Mouse (Mus musculus) kidney, postnatal 4 days (tissue): ENCODE data around the gene Timm44.

Source experiments
- DNase-seq, 2 experiments: peaks; one replicate each; pipeline ENCODE4 v3.0.0; 2021; ENCODE audit warnings: mixed read lengths in 2 of 2

Gene Timm44

DNA sequence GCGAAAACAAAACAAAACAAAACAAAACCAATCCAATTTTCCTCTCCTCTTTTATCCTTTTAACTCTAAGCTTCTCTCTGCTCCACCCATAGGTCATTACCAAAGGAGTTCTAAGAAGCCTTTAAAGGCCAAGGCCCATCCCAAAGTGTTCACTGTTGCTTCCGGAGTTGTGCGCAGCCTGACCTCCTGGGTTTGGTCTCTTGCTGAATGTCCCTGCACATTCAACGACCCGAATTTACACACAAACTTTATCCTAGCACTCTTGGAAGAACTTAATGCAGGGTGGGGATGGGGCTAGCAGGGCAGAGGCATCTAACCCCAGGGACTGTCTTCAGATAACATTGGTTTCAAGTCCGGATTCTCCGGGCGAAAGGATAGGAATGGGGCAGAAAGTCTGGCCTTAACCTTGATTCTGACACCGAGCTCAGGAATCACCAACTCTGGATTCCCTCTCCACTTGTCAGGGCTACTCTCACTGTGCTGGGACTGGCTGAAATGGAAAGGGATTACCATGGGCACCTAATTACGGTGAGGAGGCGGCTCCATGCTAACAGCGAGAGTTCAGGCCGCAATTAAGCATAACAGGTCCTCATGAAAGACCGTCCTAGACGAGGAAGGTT lies 37.8 kb downstream of the Timm44 start:
- DNase-seq, result peak; percentile 21 to 57

- DNase-seq, result no peak
Measured at GRCm38 (mm10) chr8:4230612-4231351, 44.9 kb downstream of the Timm44 start.

- DNase-seq, result no peak
Measured at GRCm38 (mm10) chr8:4229784-4230183, 45.9 kb downstream of the Timm44 start.

DNA sequence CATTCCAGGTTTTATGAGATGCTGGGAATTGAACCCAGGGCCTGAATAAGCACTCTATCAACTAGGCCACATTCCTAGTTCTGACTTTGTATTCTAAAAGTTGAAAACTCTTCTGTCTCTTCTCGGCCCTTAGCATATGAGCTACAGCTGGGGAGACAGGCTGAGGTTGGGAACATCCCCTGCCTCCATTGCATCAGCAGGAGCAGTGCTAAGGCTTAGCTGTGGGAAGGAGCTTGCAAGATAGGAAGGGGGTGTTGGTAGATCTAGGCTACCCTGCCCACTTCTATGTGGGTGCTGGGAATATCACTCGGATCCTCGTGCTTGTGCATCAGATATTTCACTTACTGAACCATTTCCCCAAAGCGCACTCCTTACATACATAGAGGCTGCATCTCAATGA lies 47.8 kb downstream of the Timm44 start:
- DNase-seq, result no peak

- peak; percentile 42 to 64 for DNase-seq
Measured at GRCm38 (mm10) chr8:4226739-4227347, 48.9 kb downstream of the Timm44 start, which contains the start of gene Lrrc8e. TSS of gene Lrrc8e (plus strand) at chr8:4226827.

GRCm38 (mm10) chr8:4226323-4226722 lies 49.4 kb downstream of the Timm44 start:
- no peak for DNase-seq

GRCm38 (mm10) chr8:4222059-4222458 lies 53.7 kb downstream of the Timm44 start:
- no peak for DNase-seq

DNA sequence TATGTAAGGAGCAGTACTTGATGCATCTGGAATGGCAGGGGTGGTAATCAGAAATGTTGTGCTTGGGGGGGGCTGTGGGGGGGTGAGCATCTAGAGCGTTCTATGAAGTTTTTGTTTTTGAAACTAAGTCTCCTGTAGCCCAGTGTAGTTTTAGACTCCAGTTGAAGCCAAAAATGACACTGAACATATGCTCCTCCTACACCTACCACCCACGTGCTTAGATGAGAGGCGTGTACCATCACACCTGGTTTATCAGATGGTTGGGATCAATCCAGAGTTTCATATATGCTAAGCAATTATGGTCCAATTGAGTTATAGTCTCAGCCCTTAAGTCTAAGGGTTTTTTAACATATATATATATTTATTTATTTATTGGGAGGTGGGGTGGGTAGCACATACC lies 56.1 kb downstream of the Timm44 start:
- DNase-seq, result no peak

DNA sequence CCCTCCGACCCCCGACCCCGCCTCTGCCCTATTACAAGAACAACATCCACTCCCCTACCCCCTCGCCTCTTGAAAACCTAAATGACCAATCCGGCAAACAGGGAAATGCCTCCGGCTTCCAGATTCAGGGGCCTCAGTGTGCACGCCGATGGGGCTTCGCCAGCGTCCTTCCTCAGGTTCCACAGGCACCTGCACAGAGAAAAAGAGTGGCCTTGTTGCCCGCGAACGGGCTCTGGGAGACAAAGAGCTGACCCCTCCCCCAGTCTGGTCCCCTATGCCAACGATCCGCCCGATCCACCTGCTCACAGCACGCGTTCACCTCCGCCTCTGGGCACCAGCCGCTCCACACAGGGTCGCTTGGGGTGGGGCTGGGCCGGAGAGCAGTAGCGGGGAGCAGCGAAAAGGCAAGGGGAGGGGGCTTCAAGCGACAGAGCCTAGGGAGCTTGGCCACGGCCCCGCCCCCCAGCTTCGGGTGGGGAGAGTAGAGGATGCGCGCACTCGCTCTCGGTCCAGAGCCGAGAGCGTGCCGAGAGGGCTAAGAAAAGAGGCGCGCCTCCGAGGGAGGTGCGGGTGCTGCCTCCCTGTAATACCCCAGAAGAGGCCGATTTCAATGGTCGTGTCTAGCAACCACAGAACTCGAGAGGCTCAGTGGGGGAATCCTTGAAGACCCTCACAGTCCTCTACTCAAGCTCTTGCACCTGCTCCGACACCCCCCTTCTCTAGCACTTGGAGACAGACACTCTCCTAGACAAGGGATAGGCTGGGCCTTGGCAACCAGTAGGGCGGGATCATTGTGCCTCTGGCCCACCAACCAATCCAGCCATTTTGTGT lies 58.7 kb downstream of the Timm44 start, which contains the start of gene Prr36:
Prr36 (minus strand) TSS at position 669 of the 831 bp plus-strand sequence.
- DNase-seq, result peak; percentile 53 to 68

DNA sequence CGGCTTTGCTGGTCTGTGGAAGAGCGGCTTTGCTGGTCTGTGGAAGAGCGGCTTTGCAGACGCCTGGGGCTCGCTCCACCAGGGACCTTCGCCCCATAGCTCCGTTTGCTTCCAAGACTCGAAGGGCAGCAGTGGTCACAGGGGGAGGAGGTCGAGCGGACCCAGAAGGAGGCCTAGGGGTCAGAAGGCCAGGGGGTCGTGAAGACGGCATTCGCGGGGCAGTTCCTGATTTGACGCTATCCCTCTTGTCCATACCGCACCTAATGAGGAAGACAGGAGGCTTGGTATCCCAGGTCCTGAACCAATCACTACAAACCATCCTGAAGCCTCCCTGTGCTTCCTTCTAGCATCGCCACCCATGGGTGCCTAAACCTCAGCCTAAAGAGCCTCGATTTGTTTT lies 59.4 kb downstream of the Timm44 start:
- DNase-seq, result no peak

DNA sequence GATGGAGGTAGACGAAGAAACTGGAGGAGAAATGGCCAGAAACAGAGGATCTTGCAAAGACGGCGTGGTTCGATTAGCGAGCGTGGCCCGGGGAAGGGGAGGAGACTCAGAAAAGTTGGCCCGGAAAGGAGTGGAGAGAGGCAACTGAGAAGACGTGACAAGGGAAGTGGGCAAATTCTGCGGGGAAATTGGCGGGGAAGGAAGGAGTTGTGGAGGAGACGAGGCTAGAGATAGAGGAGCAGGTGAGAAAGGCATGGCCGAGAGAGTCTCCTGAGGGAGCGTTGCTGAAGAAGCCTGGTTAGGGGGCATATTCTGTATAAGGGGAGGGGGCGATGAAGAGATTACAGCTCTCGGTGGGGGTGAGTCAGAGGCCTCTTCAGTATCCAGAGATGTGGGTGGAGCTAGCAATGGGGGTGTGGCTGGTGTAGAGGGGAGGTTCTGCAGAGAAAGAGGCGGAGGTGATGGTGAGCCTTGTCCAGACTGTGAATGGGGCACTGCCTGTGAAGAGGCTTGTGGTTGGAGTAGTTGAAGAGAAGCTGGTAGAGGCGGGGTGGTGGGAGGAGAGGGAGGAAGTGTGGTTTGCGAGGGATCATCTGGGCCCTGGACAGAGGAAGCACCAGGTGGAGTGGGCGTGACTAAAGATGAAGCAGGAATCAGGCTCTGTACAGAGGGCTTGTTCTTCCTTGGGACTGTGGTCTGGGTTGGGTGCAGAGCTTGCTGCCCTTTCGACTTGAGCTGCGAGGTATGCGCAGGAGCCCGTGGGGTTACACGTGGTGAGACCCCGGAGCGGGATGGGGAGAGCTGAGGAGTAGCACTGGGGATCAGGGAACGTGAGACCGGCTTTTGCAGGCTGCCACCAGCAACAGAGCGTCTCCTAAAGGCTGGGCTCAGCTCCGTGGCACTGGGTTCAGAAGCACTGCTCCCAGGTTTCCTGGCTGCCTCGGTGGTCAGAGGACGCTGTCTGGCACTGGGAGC lies 61.4 kb downstream of the Timm44 start:
- DNase-seq, result peak; percentile 62 to 70

GRCm38 (mm10) chr8:4213210-4214005 lies 62.3 kb downstream of the Timm44 start:
- DNase-seq, result peak; percentile 72 to 80

GRCm38 (mm10) chr8:4212809-4213209 lies 62.9 kb downstream of the Timm44 start:
- peak; percentile 44 to 54 for DNase-seq

DNA sequence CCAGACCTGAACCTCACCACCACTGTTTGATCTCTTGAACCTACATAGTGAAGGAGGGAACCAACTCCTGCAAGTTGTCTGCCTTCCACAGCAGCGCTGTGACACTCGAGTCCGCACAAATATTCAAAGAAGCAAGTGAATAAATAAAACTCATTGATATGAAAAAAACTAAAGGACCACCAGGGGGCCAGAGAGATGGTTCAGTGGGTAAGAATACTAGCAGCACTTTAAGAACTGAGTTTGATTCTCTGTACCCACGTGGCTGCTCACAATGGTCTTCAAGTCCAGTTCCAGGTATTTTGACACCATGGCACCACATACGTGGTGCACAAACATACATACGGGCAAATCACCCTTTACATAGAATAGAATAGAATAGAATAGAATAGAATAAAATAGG lies 64.6 kb downstream of the Timm44 start:
- DNase-seq, result no peak
